Mouse (Mus musculus): ENCODE measurements at regions not wholly inside any gene's neighbourhood (a gene's known extent, or its start where the extent isn't known, plus 50 kb on each side); places are given as distances from the start of the nearest gene placed in this dataset.

GRCm38 (mm10) chr13:110541288-110542148 is 146.7 kb downstream of the Plk2 start:
- no peak overlapping the region for H3K9ac ChIP-seq
- no peaks in the 10 kb centered on the region for H3K4me1 ChIP-seq
- no peak for ATAC-seq (ENCODE audit: insufficient number of reproducible peaks, low FRiP score, low TSS enrichment, low read depth)
- H3K27ac ChIP-seq: no peak overlapping the region
- no peak overlapping the region for H3K4me2 ChIP-seq
- 72% methylated on average over 5 of the region's 5 CpGs for WGBS
- H3K9me3 ChIP-seq: no peaks in the 10 kb centered on the region
- H3K36me3 ChIP-seq: no peaks in the 10 kb centered on the region
- H3K4me3 ChIP-seq: no peak overlapping the region
- H3K27me3 ChIP-seq: no peaks in the 10 kb centered on the region

- Histone ChIP-seq H3K4me1 (no peaks in the 10 kb centered on the region), H3K27ac (no peak overlapping the region), H3K9me3 (no peaks in the 10 kb centered on the region), H3K4me2 (no peak overlapping the region), H3K36me3 (no peaks in the 10 kb centered on the region), H3K27me3 (no peaks in the 10 kb centered on the region), H3K4me3 (no peak overlapping the region), H3K9ac (no peak overlapping the region)
- no peak for ATAC-seq (ENCODE audit: insufficient number of reproducible peaks, low FRiP score, low TSS enrichment, low read depth)
- WGBS: 85% methylated on average over 5 of the region's 5 CpGs
These were observed 147.6 kb downstream of the Plk2 start for GRCm38 (mm10) chr13:110542303-110543065.

GRCm38 (mm10) chr13:110545454-110545853 is 150.6 kb downstream of the Plk2 start:
- ATAC-seq (ENCODE audit: insufficient number of reproducible peaks, low FRiP score, low TSS enrichment, low read depth): no peak
- no peak overlapping the region for H3K4me3 ChIP-seq
- no peaks in the 10 kb centered on the region for H3K4me1 ChIP-seq
- no peak overlapping the region for H3K9ac ChIP-seq
- H3K9me3 ChIP-seq: no peaks in the 10 kb centered on the region
- H3K4me2 ChIP-seq: no peak overlapping the region
- WGBS: 69% methylated on average over 6 of the region's 6 CpGs
- H3K36me3 ChIP-seq: no peaks in the 10 kb centered on the region
- no peak overlapping the region for H3K27ac ChIP-seq
- H3K27me3 ChIP-seq: no peaks in the 10 kb centered on the region

- WGBS: 76% methylated on average over 7 of the region's 7 CpGs
- no peaks in the 10 kb centered on the region for H3K36me3 ChIP-seq
- ATAC-seq (ENCODE audit: insufficient number of reproducible peaks, low FRiP score, low TSS enrichment, low read depth): no peak
- no peaks in the 10 kb centered on the region for H3K27me3 ChIP-seq
- H3K4me3 ChIP-seq: no peak overlapping the region
- H3K4me1 ChIP-seq: peaks cover 10% of the 10 kb centered on the region; the same call in 1 of the 2 replicates
- no peak overlapping the region for H3K4me2 ChIP-seq
- H3K9ac ChIP-seq: no peak overlapping the region
- H3K9me3 ChIP-seq: no peaks in the 10 kb centered on the region
- no peak overlapping the region for H3K27ac ChIP-seq
These were observed 160.9 kb downstream of the Plk2 start for GRCm38 (mm10) chr13:110555529-110556319.

GRCm38 (mm10) chr13:110556355-110557095 is 161.7 kb downstream of the Plk2 start:
- Histone ChIP-seq H3K36me3 (no peaks in the 10 kb centered on the region), H3K4me3 (no peak overlapping the region), H3K9me3 (no peaks in the 10 kb centered on the region), H3K27ac (peak overlapping the region; percentile 33; the same call in 1 of the 2 replicates), H3K9ac (no peak overlapping the region), H3K27me3 (no peaks in the 10 kb centered on the region), H3K4me1 (peaks cover 10% of the 10 kb centered on the region; the same call in 1 of the 2 replicates), H3K4me2 (no peak overlapping the region)
- WGBS: 67% methylated on average over 9 of the region's 9 CpGs
- ATAC-seq (ENCODE audit: insufficient number of reproducible peaks, low FRiP score, low TSS enrichment, low read depth): no peak

- H3K4me3 ChIP-seq: peak overlapping the region; percentile 3; the same call in 1 of the 2 replicates
- peaks cover 10% of the 10 kb centered on the region; the same call in 1 of the 2 replicates for H3K4me1 ChIP-seq
- ATAC-seq (ENCODE audit: insufficient number of reproducible peaks, low FRiP score, low TSS enrichment, low read depth): 0 out of 2 replicates have a peak, but pooled peaks have one; percentile 44
- 54% methylated on average over 28 of the region's 28 CpGs for whole genome bisulfite sequencing
- no peak overlapping the region for H3K9ac ChIP-seq
- H3K9me3 ChIP-seq: no peaks in the 10 kb centered on the region
- H3K36me3 ChIP-seq: no peaks in the 10 kb centered on the region
- H3K4me2 ChIP-seq: peak overlapping the region; percentile 33
- H3K27ac ChIP-seq: peak overlapping the region; percentile 23
- no peaks in the 10 kb centered on the region for H3K27me3 ChIP-seq
These were observed 163.3 kb downstream of the Plk2 start for GRCm38 (mm10) chr13:110557930-110558727.

GRCm38 (mm10) chr13:110560566-110560965 is 165.7 kb downstream of the Plk2 start:
- Histone ChIP-seq H3K9ac (no peak overlapping the region), H3K4me3 (no peak overlapping the region), H3K9me3 (no peaks in the 10 kb centered on the region), H3K4me1 (peaks cover 10% of the 10 kb centered on the region; the same call in 1 of the 2 replicates), H3K36me3 (no peaks in the 10 kb centered on the region), H3K27me3 (no peaks in the 10 kb centered on the region), H3K4me2 (no peak overlapping the region), H3K27ac (no peak overlapping the region)
- no peak for ATAC-seq (ENCODE audit: insufficient number of reproducible peaks, low FRiP score, low TSS enrichment, low read depth)
- 80% methylated on average over 13 of the region's 13 CpGs for WGBS

GRCm38 (mm10) chr13:110562499-110562898 is 167.7 kb downstream of the Plk2 start:
- no peak overlapping the region for H3K9ac ChIP-seq
- H3K4me2 ChIP-seq: no peak overlapping the region
- H3K36me3 ChIP-seq: no peaks in the 10 kb centered on the region
- peaks cover 10% of the 10 kb centered on the region; the same call in 1 of the 2 replicates for H3K4me1 ChIP-seq
- ATAC-seq (ENCODE audit: insufficient number of reproducible peaks, low FRiP score, low TSS enrichment, low read depth): no peak
- no peaks in the 10 kb centered on the region for H3K27me3 ChIP-seq
- H3K9me3 ChIP-seq: no peaks in the 10 kb centered on the region
- 77% methylated on average over 3 of the region's 3 CpGs for WGBS
- no peak overlapping the region for H3K27ac ChIP-seq
- no peak overlapping the region for H3K4me3 ChIP-seq

- Histone ChIP-seq H3K27me3 (no peaks in the 10 kb centered on the region), H3K9me3 (no peaks in the 10 kb centered on the region), H3K4me3 (no peak overlapping the region), H3K27ac (no peak overlapping the region), H3K4me1 (peaks cover 7% of the 10 kb centered on the region; the same call in 1 of the 2 replicates), H3K36me3 (no peaks in the 10 kb centered on the region), H3K4me2 (no peak overlapping the region), H3K9ac (no peak overlapping the region)
- 64% methylated on average over 5 of the region's 5 CpGs for WGBS
- ATAC-seq (ENCODE audit: insufficient number of reproducible peaks, low FRiP score, low TSS enrichment, low read depth): no peak
These were observed 168.1 kb downstream of the Plk2 start for GRCm38 (mm10) chr13:110562902-110563301.

- Histone ChIP-seq H3K27ac (no peak overlapping the region), H3K9me3 (no peaks in the 10 kb centered on the region), H3K4me3 (no peak overlapping the region), H3K4me1 (no peaks in the 10 kb centered on the region), H3K9ac (no peak overlapping the region), H3K36me3 (no peaks in the 10 kb centered on the region), H3K27me3 (no peaks in the 10 kb centered on the region), H3K4me2 (no peak overlapping the region)
- no peak for ATAC-seq (ENCODE audit: insufficient number of reproducible peaks, low FRiP score, low TSS enrichment, low read depth)
- 55% methylated on average over 9 of the region's 9 CpGs for WGBS
These were observed 169.1 kb downstream of the Plk2 start for GRCm38 (mm10) chr13:110563967-110564366.

Data from limb, embryonic 15.5 days (tissue).